Mouse (Mus musculus) erythroblast, embryonic 14.5 days (primary cell): ENCODE data around the gene Hmgxb4. TPM values are rescaled to one million over a fixed set of nuclear protein-coding genes. Genes with fewer than 3 reads are reported as not detected.

Experiments
- H3K27me3 ChIP-seq: 2 replicates; pipeline ENCODE4 v1.6.1; 2012; ENCODE audit warnings: inconsistent platforms; ENCODE audit not compliant: control insufficient read depth
- H3K36me3 ChIP-seq: 2 replicates; pipeline ENCODE4 v1.6.1; 2012; ENCODE audit warnings: mild to moderate bottlenecking, inconsistent platforms; ENCODE audit not compliant: control insufficient read depth
- H3K4me1 ChIP-seq: 2 replicates; pipeline ENCODE4 v1.6.1; 2012; ENCODE audit warnings: inconsistent platforms; ENCODE audit not compliant: control insufficient read depth
- H3K4me3 ChIP-seq: replicated peaks from 2 replicates; pipeline ENCODE3; 2012; ENCODE audit warnings: moderate library complexity, mild to moderate bottlenecking, inconsistent platforms
- H3K9me3 ChIP-seq: 2 replicates; pipeline ENCODE4 v1.6.1; 2012; ENCODE audit warnings: low read length, inconsistent platforms, mixed read lengths; ENCODE audit not compliant: control insufficient read depth
- GATA1 ChIP-seq: IDR thresholded peaks from 2 replicates; pipeline ENCODE4 v1.6.1; 2012; ENCODE audit warnings: low read length, inconsistent platforms, mixed read lengths
- TAL1 ChIP-seq: IDR thresholded peaks from 3 replicates; pipeline ENCODE4 v1.6.1; 2012; ENCODE audit warnings: low read length, inconsistent platforms, mixed read lengths
- polyA plus RNA-seq: library from polyadenylated mRNA; stranded (reverse); fragments of >175 nt; gene quantifications from 2 replicates; pipeline ENCODE4 v1.2.3, GENCODE M21; 2012

The Hmgxb4 gene
- polyA plus RNA-seq, 1 experiment, result 0.45 TPM

DNA sequence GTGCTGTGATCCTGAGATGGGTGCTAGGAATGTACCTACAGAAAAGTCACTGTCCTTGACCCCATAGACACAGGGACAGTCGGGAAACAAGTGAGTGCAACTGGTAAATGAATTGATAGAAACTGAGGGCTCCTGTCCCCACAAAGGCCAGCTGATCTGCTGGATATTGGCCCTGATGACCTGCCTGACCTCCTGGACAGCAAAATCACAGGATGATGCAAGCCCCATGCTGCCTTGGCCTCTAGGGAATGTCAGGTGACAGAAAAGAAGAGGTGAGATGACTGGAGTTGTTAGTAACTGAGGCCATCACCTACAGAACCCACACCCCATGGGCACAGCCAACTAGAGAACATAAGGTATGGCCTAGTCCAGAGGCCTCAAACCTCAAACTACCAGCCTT, 85.1 kb downstream of the Hmgxb4 start:
- Histone ChIP-seq H3K4me1 (peaks cover 47% of the 10 kb centered on the region), H3K27me3 (peaks cover 8% of the 10 kb centered on the region), H3K4me3 (no peak overlapping the region), H3K9me3 (peaks cover 9% of the 10 kb centered on the region), H3K36me3 (no peaks in the 10 kb centered on the region)
- TF ChIP-seq TAL1 (no peak), GATA1 (no peak)

DNA sequence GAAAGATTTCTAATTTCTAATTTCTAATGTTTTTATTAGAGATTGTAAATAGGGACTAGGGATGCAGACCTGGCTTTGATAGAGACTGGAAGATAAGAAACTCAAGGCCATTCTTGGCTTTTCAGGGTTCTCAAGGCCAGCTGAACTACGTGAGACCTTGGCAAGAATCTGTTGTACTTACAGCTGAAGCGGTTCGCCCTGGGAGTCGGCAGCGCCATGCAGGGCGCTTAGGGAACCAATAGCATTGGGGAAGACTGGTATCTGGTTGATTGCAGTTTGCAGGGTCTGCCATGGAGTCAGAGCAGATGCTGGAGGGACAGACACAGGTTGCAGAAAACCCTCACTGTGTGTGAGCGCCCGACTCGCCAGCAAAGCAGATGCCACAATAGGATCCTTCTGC, 85.7 kb downstream of the Hmgxb4 start:
- Histone ChIP-seq H3K4me3 (no peak overlapping the region), H3K9me3 (peaks cover 9% of the 10 kb centered on the region), H3K36me3 (no peaks in the 10 kb centered on the region), H3K27me3 (peaks cover 8% of the 10 kb centered on the region), H3K4me1 (peaks cover 53% of the 10 kb centered on the region)
- TF ChIP-seq TAL1 (no peak), GATA1 (no peak)

Other genes with a start within 250 kb of the Hmgxb4 start
- not detected in 2 replicates for gene Isx, start 120.2 kb upstream of the Hmgxb4 start, polyA plus RNA-seq
- gene Tom1, start 40.3 kb downstream of the Hmgxb4 start, polyA plus RNA-seq, result 0.33 and 0.47 TPM in 2 replicates
- 3.0 and 5.4 TPM in 2 replicates for gene Hmox1, start 100.3 kb downstream of the Hmgxb4 start, polyA plus RNA-seq
- 11.0 and 11.4 TPM in 2 replicates for gene Mcm5, start 116.2 kb downstream of the Hmgxb4 start, polyA plus RNA-seq
- not detected in 2 replicates for gene Rasd2, start 220.6 kb downstream of the Hmgxb4 start, polyA plus RNA-seq